Mouse (Mus musculus) adrenal gland (tissue): ENCODE measurements around the gene Cwh43.

Experiments used
- intact Hi-C: fragments of 180-260 bp; cut with DNase I; formaldehyde crosslinking; loops from one replicate; pipeline ENCODE4 v1.15.1; 2025
- long read RNA-seq, 2 experiments: library from polyadenylated mRNA; unstranded; transcript quantifications; one replicate each; pipeline ENCODE4 v2.0.0; 2020; ENCODE audit warnings: borderline replicate concordance in 1 of 2; ENCODE audit not compliant: insufficient replicate concordance in 1 of 2

Gene Cwh43
- long read RNA-seq, experiment 1: 0 reads
- long read RNA-seq, experiment 2: 0 reads

DNA sequence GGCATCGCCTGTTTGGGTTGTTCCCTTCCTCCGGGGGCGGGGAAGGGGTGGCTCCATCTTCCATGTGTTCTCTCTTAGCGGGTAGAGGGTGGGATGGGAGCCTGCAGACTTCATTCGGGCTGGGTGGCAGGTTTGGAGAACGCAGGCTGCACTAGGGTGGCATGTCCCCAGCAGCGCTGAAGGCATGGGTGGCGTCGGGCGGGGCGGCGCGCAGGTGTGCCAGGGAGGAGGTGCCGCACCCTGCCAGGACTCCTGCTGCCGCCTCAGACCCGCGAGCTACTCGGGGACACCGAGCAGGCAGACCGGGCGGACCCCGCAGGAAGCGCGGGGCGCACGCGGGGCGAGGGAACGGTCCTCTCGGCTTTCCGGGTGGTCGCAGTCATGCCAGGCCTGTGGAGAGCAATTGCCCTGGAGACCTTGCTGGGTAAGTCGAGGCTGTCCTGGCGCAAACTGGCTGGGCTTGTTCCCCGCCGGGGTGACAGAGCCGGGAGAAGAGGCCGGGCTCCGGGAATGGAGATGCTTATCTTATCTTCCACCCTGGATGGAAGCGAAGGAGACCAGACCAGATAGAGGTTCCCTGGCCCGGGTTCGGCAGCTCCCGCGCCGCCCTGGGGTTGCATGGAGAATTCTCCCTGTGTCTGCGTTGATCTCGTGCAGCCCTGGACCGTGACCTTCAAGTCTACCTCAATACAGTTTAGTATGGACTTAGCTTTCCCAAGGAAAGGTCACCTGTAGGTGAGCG is at the start of gene Cwh43:
Cwh43 (plus strand) TSS at position 95 of the 742 bp plus-strand sequence.
- intact Hi-C loops: no loop called here

DNA sequence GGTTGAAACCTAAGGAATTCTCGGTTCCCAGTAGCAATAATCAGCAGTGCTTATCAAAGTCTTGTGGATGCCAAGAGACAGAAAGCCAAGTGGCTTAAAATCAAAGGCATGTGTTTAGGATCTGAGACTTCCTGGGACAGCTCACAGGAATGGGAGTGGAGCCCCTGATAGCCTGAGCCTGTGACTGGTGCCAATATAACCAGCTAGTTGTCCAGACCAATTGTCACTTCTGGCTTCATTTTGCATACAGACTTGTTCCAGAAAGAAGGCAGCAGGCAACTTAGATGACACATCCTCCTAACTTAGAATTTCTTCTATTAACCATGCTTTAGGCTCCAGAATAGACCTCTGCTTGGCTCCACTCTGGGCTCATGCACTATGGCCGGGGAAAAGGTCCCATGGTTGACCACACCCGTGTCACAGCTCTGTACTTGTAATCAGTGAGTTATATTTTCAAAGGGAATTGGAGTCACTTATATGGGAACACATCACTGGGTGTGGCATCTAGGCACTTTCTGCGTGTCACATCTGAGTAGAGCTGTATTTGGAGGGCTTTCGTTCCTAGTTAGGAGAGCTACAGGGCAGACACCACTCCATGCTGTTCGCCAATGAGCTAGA is 46.6 kb upstream of the Cwh43 start:
- intact Hi-C loops: no loop called here

DNA sequence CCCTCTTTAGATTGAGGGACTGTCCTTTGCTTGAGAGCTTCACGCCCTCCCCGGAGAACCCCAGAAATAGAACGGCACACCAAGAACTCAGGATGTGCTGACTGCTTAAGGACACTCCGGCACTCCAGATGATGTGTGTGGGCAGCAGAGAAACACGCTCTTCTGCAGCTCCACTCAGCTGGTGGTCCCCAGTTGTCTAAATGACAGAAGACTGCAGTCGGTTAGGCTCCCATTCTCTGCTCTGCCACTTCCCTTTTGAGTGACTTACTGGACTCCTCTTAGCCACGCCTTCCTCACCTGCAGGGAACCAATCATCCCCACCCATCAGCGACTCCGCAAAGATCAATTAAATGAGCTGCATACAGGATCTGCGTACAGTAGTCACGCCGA is 46.1 kb upstream of the Cwh43 start:
- intact Hi-C loops: no loop called here

DNA sequence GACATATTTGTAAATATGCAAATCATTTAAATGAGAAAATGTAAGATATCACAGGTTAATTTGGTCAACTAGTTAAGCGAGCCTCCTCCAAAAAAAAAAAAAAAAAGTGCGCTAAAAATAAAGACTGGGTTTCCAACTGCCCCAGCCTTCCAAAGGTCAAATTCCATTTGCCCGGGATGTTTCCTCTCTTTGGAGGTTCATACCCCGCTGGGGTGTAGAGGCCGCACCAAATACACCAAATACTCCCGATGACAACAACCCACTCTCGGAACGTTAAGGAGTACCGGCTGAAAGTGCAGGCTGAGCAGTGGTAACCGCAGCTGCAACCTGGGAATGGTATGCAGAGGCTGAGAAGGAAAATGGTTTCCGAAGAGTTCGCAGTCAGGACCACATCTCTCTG is 45.6 kb upstream of the Cwh43 start:
- intact Hi-C loops: no loop called here

DNA sequence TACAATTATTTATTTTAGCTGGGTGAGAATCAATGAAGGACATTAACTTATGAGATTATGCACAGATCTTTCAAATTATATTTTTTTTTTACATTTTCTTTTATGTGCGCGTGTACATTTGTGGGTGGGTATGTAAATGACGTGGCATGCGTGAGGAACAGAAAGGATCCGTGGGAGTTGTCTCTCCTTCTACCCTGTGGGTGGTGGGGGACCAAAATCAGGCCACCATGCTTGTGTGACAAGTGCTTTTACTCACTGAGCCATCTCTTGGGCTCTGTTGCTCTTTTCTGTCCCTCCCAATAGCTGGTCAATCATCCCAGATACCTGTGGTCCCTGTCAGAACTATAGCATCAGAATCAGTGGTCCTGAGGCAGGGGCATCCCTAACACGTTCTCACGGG is 43.5 kb upstream of the Cwh43 start:
- intact Hi-C loops: no loop called here

DNA sequence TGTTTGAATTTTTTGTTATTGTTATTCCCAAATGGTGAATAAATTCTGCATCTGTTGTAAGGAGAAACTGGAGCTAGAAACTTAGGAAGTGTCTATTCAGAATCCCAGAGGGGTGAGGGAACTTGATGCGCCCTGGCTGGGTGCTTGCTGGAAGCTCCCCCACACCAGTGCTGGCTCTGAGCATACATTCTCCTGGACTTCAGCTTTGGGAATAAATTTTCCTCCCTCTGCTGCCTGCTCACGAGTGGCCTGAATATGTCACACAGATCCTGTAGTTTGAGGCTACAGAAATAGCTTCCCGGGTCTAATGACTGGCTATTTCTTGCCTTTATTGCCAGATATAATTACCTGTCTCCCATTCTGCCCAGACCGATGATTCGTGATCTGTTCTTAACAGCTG is 43.1 kb upstream of the Cwh43 start:
- intact Hi-C loops: no loop called here

DNA sequence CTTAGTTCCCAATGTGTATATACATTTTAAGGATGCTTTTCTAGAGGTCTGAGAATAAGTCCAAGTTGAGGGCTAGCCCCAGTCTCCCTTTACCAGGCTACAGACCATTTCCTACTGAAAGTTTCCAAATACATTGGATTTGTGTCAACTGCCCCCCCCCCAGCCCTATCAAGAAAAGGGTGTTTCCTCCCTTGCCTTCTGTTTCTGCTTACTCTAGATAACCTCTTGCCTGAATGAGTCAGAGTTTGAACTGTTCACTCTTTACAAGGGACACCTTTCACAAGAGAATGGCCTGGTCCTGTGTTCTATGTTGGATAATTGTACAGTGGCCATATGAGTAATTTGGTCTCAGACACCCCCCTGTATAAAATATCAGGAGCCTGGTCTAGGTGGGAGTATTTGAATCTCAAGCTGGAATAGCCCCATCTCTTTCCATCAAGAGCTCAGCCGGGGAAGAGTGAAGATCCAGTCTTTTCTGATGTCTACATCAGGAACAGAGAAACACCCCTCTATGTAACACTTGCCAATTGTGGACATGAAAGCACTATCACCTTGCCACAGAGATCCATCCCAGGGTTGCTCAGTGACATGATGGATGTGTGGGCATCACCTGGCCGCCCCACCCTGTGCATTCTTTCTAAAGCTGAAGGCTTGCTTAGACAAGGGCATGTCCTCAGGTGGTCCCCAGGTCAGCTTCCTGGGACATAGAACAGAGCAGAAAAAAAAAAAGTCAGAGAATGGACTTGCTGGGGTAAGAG is 41.6 kb upstream of the Cwh43 start:
- intact Hi-C loops: no loop called here

DNA sequence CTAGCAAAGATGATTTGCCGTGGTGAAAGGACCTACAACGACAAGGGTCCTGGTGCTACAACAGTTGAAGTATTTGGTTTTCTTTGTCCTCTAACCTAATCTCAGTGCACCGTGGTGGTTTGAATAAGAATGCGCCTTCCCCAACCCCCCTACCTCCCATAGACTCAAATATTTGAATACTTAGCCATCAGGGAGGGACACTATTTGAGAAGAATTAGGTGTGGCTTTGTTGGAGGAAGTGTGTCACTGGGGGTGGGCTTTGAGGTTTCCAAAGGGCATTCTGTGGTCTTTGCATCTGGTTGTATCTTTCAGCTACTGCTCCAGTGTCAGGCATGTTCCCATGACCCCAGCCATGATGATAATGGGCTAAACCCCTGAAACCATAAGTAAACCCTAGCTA is 38.0 kb upstream of the Cwh43 start:
- intact Hi-C loops: no loop called here

DNA sequence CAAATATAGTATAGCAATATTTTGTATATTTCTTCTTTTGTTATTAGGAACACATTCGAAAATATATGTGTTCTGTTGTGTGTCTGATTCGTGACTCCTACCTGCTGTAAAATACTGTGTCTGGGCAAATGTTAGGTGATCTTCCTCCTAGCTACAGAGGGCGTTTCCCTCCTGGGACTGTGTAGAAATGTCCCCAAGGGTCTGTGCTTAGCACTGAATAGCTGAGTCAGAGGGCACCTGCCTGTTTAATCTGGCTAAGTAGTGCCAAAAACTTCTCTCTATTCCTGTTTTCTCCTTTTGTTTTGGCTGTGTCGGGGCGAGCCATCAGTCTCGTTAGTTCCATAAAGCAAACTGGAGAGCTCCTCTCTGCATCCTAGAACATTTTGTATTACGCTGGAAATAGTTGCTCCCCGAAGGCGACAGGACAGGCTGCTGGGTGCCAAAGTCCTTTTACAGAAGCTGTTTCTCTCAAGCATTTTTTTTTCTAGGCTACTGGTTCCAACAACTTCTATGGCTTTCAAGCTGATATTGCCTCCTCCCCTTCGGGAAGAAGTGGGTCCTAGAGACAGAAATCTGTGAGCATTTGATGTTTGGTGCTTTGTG is 36.9 kb upstream of the Cwh43 start:
- intact Hi-C loops: no loop called here

DNA sequence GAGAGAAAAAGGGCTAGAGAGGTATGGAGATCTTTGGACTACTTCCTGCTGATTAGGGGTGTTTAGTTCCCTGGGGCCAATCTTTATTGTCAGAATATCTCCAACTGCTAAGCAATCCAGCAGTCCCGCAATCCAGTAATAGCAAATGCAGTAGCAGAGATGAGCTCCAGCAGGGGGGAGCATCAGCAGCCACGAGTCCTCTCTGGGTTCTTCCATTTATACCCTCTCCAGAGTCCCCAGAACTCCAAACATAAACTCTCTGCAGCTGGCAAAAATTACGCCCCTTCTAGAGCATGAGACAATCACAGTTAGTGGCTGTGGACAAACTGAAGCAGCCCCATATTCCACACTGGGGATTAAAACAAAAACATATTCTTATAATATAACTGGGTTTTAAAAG is 36.1 kb upstream of the Cwh43 start:
- intact Hi-C loops: no loop called here

DNA sequence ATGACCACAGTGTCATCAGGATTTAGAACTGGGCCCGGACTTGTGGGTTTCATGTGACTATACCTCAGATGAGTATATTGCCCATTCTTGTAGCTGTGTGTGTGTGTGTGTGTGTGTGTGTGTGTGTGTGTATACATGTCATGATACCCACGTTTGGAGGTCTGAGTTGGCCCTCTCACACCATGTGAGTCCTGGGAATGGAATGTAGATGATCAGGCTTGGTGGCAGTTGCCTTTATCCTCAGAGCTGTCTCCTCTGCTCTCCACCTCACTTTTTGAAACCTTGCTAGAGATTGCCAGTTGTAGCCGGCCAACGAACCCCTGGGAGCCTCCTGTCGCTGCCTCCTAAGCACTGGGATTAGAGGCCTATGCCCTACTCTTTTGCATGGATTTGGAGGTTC is 33.3 kb upstream of the Cwh43 start:
- intact Hi-C loops: no loop called here

DNA sequence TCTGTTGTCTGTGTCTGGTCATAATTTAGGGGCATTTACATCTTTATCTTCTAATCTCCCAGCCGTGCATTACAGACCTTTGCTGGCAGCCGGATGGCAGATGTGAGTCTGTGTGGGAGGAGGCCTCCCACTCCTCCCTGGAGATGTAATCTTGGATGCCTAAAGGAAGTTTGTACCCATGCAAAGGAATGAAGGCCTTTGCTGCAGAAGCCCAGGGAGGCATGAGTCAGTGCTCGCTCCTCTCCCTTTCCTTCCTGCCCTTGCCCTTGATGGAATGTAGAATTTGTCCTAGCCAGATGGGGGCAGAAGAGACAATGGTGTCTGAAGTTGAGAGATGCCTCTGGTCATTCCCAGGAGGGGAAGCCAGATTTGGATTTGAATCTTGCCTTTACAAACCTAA is 32.7 kb upstream of the Cwh43 start:
- intact Hi-C loops: no loop called here

DNA sequence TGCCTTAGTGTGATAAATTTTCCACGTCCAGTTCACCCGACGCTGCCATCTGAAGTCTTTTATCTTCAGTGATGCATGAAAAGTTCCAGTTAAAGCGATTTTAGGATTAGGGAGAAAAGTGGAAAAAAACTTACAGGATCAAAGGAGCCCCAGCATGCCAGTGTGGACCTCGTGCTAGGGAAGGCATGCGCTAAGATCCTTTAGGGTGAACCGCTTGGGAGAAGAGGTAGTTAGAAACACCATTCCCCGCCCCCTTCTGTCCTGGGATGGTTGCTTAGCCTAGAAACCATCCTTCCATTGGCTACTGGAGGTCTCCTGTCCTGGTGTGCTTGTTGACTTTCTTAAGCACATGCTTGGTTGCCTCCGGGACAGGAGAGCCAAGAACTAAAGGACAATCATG is 29.8 kb upstream of the Cwh43 start:
- intact Hi-C loops: loop anchor here (5.0 kb wide), 1 partner anchor 49 kb away; no protein-coding TSS in a partner anchor

DNA sequence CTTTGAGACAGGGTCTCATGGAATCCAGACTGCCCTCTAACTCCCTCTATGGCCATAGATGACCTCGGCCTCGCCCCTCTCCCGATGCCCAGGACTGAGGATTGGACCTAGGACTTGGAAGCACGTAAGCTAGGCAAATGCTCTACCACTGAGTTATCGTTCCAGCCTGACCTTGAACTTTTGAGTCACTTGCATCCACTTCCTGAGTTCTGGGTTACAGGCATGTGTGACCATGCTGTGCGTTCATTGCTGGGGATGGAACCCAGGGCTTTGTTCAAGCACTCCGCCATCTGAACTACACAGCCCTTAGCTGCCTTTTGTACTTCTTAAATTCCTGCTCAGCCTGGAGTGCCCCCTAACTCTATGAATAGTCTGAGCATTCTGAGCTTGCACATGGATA is 29.4 kb upstream of the Cwh43 start:
- intact Hi-C loops: loop anchor here (5.0 kb wide), 1 partner anchor 49 kb away; no protein-coding TSS in a partner anchor

GRCm38 (mm10) chr5:73379908-73380307 is 26.0 kb upstream of the Cwh43 start:
- intact Hi-C loops: loop anchor here (2.0 to 10.0 kb wide), 7 partner anchors 53 to 485 kb away; partner anchors contain the start of gene Fryl

- intact Hi-C loops: loop anchor here (2.0 to 10.0 kb wide), 6 partner anchors 64 to 486 kb away; partner anchors contain the start of gene Fryl
Observed at GRCm38 (mm10) chr5:73380829-73381228, 25.0 kb upstream of the Cwh43 start.

GRCm38 (mm10) chr5:73381510-73381909 is 24.4 kb upstream of the Cwh43 start:
- intact Hi-C loops: loop anchor here (2.0 to 10.0 kb wide), 6 partner anchors 64 to 487 kb away; partner anchors contain the start of gene Fryl

- intact Hi-C loops: loop anchor here (2.0 to 10.0 kb wide), 6 partner anchors 65 to 487 kb away; partner anchors contain the start of gene Fryl
Observed at GRCm38 (mm10) chr5:73381976-73382540, 23.8 kb upstream of the Cwh43 start.

- intact Hi-C loops: loop anchor here (5.0 to 10.0 kb wide), 5 partner anchors 66 to 488 kb away; partner anchors contain the start of gene Fryl
Observed at GRCm38 (mm10) chr5:73382737-73383646, 22.9 kb upstream of the Cwh43 start.

GRCm38 (mm10) chr5:73383647-73383970 is 22.3 kb upstream of the Cwh43 start:
- intact Hi-C loops: loop anchor here (5.0 to 10.0 kb wide), 5 partner anchors 66 to 489 kb away; partner anchors contain the start of gene Fryl
